Comparison of ENCODE assay signal across 17 mouse cellular contexts in the genomic region with DNA sequence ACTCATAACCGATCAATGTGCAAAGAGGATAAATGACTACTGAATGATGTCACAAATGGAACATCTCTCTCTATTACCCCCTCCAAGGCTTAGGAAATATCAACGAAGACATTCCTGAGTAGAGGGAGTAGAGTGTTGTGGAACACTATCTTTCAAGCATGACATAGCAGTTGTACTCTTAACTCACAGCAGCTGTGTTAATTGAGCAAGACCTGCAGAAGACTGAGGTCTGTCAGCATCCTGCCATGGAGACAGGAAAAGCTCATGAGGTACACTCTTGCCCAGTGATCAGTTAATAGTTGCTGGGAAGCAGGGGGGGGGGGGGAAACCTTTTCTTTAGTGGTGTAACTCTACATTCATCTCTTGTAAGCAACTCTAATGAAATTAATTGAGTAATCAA. TPM values are rescaled to one million over a fixed set of nuclear protein-coding genes. Genes with fewer than 3 reads are reported as not detected.
"Had no signal": no experiment of that assay in that cellular context is flagged by ENCODE, and none has a peak within 500 bp of the region (broad histone marks: within the 10 kb centered on the region; RNA-seq: fewer than 3 reads in every experiment).

No protein-coding gene starts in this region.

- H3K4me3 ChIP-seq: limb, embryonic 15.5 days; lung, embryonic 15.5 days; midbrain, embryonic 13.5 days; myocyte; neural tube, embryonic 15.5 days; stomach, embryonic 15.5 days had no signal

- H3K36me3 ChIP-seq: limb, embryonic 15.5 days; lung, embryonic 15.5 days; midbrain, embryonic 13.5 days; neural tube, embryonic 15.5 days; stomach, embryonic 15.5 days had no signal

- H3K27me3 ChIP-seq: limb, embryonic 15.5 days; lung, embryonic 15.5 days; midbrain, embryonic 13.5 days; neural tube, embryonic 15.5 days; stomach, embryonic 15.5 days had no signal

- DNase-seq: kidney, adult 8-10 months; kidney, postnatal 25 days; lung, postnatal 36 days; right cerebral cortex, postnatal 4 days; thymus, postnatal 36 days had no signal

- H3K9me3 ChIP-seq: limb, embryonic 15.5 days; lung, embryonic 15.5 days; midbrain, embryonic 13.5 days; neural tube, embryonic 15.5 days; stomach, embryonic 15.5 days had no signal

- ATAC-seq: intestine, postnatal 0 days; midbrain, embryonic 13.5 days had no signal

- H3K27ac ChIP-seq: limb, embryonic 15.5 days; lung, embryonic 15.5 days; midbrain, embryonic 13.5 days; neural tube, embryonic 15.5 days; stomach, embryonic 15.5 days had no signal

- H3K4me2 ChIP-seq: limb, embryonic 15.5 days; lung, embryonic 15.5 days; midbrain, embryonic 13.5 days; neural tube, embryonic 15.5 days; stomach, embryonic 15.5 days had no signal

- H3K9ac ChIP-seq: limb, embryonic 15.5 days; lung, embryonic 15.5 days; midbrain, embryonic 13.5 days; neural tube, embryonic 15.5 days; stomach, embryonic 15.5 days had no signal

RNA-seq across cellular contexts. Expression of a gene that starts 40.1 kb away (rescaled TPM):
- polyA plus RNA-seq: kidney, embryonic 16.5 days; limb, embryonic 11.5 days; limb, embryonic 15.5 days; liver, embryonic 16.5 days; lung, embryonic 15.5 days; myocyte; neural tube, embryonic 11.5 days; spleen, adult 2 months; stomach, embryonic 15.5 days had no signal
